Mouse (Mus musculus) myocyte (in vitro differentiated cells): ENCODE results near the gene Ccl6.

Source experiments
- CEBPB ChIP-seq: IDR thresholded peaks from 2 replicates; pipeline ENCODE4 v1.6.1; 2011; ENCODE audit warnings: mild to moderate bottlenecking, moderate library complexity; ENCODE audit not compliant: poor library complexity, insufficient read depth, severe bottlenecking
- MAX ChIP-seq: IDR thresholded peaks from one replicate; pipeline ENCODE4 v1.6.1; 2011; ENCODE audit warnings: low read depth, mild to moderate bottlenecking, control low read depth

GRCm38 (mm10) chr11:83550186-83550632 lies 42.7 kb downstream of the Ccl6 start:
- TF ChIP-seq CEBPB (no peak), MAX (no peak)
